ENCODE assay signal across 9 mouse cellular contexts in genomic region chr2:126552357-126553290, GRCm38 (mm10). TPM values are rescaled to one million over a fixed set of nuclear protein-coding genes. Genes with fewer than 3 reads are reported as not detected.
DNase-seq lines count a peak whose midpoint lies in the region; ATAC-seq lines count a peak whose summit lies in the region.
"Had no signal": no experiment of that assay in that cellular context is flagged by ENCODE, and none has a peak within 500 bp of the region (broad histone marks: within the 10 kb centered on the region; RNA-seq: fewer than 3 reads in every experiment).

Gene Slc27a2, plus strand, starts transcription at chr2:126552407.

- H3K27ac ChIP-seq in forebrain, embryonic 15.5 days (replicated peaks), result no peak within 1 kb of the TSS
- no peak within 1 kb of the TSS for H3K27ac ChIP-seq in limb, embryonic 13.5 days
- peak within 1 kb of the TSS; percentile 58 for H3K27ac ChIP-seq in midbrain, embryonic 14.5 days (replicated peaks; ENCODE audit: low read depth, low read length)

- peak; percentile 89 for ATAC-seq in forebrain, embryonic 15.5 days (replicated peaks)
- ATAC-seq in limb, embryonic 13.5 days (ENCODE audit: low FRiP score, low read depth), result peak; percentile 32
- peak; percentile 75; the same call in 1 of the 2 replicates for ATAC-seq in midbrain, embryonic 14.5 days (ENCODE audit: low FRiP score, low TSS enrichment)

- DNase-seq in cerebellum, postnatal 14 days, result peak; percentile 13 to 24
- no peak for DNase-seq in cerebellum, adult 11-12 months
- DNase-seq in adrenal gland, postnatal 14 days, result peak; percentile 67
- DNase-seq in kidney, adult 11 months, result peak; percentile 86
- DNase-seq in midbrain, embryonic 14.5 days, result peak; percentile 74
- DNase-seq in testis, postnatal 10 days (ENCODE audit: low spot score), result peak; percentile 53

- H3K9ac ChIP-seq in forebrain, embryonic 15.5 days (replicated peaks), result peak within 1 kb of the TSS; percentile 54
- H3K9ac ChIP-seq in limb, embryonic 13.5 days, result peak within 1 kb of the TSS; percentile 62
- H3K9ac ChIP-seq in midbrain, embryonic 14.5 days (replicated peaks; ENCODE audit: low read length), result peak within 1 kb of the TSS; percentile 70

- H3K9me3 ChIP-seq in forebrain, embryonic 15.5 days, result no peaks in the 10 kb centered on the region
- no peaks in the 10 kb centered on the region for H3K9me3 ChIP-seq in limb, embryonic 13.5 days
- H3K9me3 ChIP-seq in midbrain, embryonic 14.5 days (ENCODE audit: control insufficient read depth, low read length), result no peaks in the 10 kb centered on the region

- under 1% methylated on average over 61 of the region's 61 CpGs for WGBS in forebrain, embryonic 15.5 days
- WGBS in limb, embryonic 13.5 days, result 1% methylated on average over 60 of the region's 61 CpGs
- WGBS in midbrain, embryonic 14.5 days, result under 1% methylated on average over 59 of the region's 61 CpGs

- no peaks in the 10 kb centered on the region for H3K36me3 ChIP-seq in forebrain, embryonic 15.5 days
- H3K36me3 ChIP-seq in limb, embryonic 13.5 days, result no peaks in the 10 kb centered on the region
- H3K36me3 ChIP-seq in midbrain, embryonic 14.5 days (ENCODE audit: control insufficient read depth, insufficient read depth, low read length), result no peaks in the 10 kb centered on the region

- H3K4me3 ChIP-seq in forebrain, embryonic 15.5 days, result peak within 1 kb of the TSS; percentile 71
- H3K4me3 ChIP-seq in limb, embryonic 13.5 days, result peak within 1 kb of the TSS; percentile 57
- H3K4me3 ChIP-seq in midbrain, embryonic 14.5 days (replicated peaks; ENCODE audit: low read depth, low read length), result peak within 1 kb of the TSS; percentile 56

- H3K4me1 ChIP-seq in forebrain, embryonic 15.5 days, result peaks cover 11% of the 10 kb centered on the region
- peaks cover 15% of the 10 kb centered on the region for H3K4me1 ChIP-seq in limb, embryonic 13.5 days
- no peaks in the 10 kb centered on the region; the same call in 1 of the 2 replicates for H3K4me1 ChIP-seq in midbrain, embryonic 14.5 days (ENCODE audit: control insufficient read depth, insufficient read depth, low read length)

- H3K27me3 ChIP-seq in forebrain, embryonic 15.5 days, result peaks cover 31% of the 10 kb centered on the region
- H3K27me3 ChIP-seq in limb, embryonic 13.5 days, result peaks cover 76% of the 10 kb centered on the region
- H3K27me3 ChIP-seq in midbrain, embryonic 14.5 days (ENCODE audit: control insufficient read depth, insufficient read depth, low read length), result peaks cover 22% of the 10 kb centered on the region

- H3K4me2 ChIP-seq in forebrain, embryonic 15.5 days (replicated peaks), result peak within 1 kb of the TSS; percentile 96
- H3K4me2 ChIP-seq in limb, embryonic 13.5 days (replicated peaks), result peak within 1 kb of the TSS; percentile 99
- peak within 1 kb of the TSS; percentile 94 for H3K4me2 ChIP-seq in midbrain, embryonic 14.5 days (ENCODE audit: low read length)

RNA-seq across cellular contexts. Expression of gene Slc27a2, which starts in this region (rescaled TPM):
- total RNA-seq in adrenal gland, postnatal 14 days (2021), result 68.8 and 158 TPM in 2 replicates
- polyA plus RNA-seq in forebrain, embryonic 15.5 days (2015; fragmentation: Nextera tagmentation; extraction: Ambion mirVana), result 4.3 and 4.5 TPM in 2 replicates
- 0.73 and 0.83 TPM in 2 replicates for polyA plus RNA-seq in limb, embryonic 13.5 days (2015; fragmentation: Nextera tagmentation; extraction: Ambion mirVana)
- 9.6 and 10.5 TPM in 2 replicates for polyA plus RNA-seq in midbrain, embryonic 14.5 days (2014; fragmentation: Nextera tagmentation; extraction: Ambion mirVana)
- polyA plus RNA-seq: C2C12 had no signal

Comparison
In these comparisons a context has a peak if more than half of its experiments do, and no peak if none do; other contexts are left out.
1. Peak in ATAC-seq, H3K4me3 ChIP-seq, H3K9ac ChIP-seq and H3K4me2 ChIP-seq in limb, embryonic 13.5 days; RNA of the gene not detected or under 1 TPM.
2. ATAC-seq: peak in every context shown above with its lines; median percentile 89 in forebrain, embryonic 15.5 days; 75 in midbrain, embryonic 14.5 days; 32 in limb, embryonic 13.5 days.